Mouse (Mus musculus) thymus, postnatal 14 days (tissue): ENCODE measurements at regions not wholly inside any gene's neighbourhood (a gene's known extent, or its start where the extent isn't known, plus 50 kb on each side); places are given as distances from the start of the nearest gene placed in this dataset.
A peak's percentile ranks its signal among the peaks of the same experiment; 100 is the strongest.

ENCODE experiments used
- DNase-seq: peaks from one replicate; pipeline ENCODE4 v3.0.0; 2021

GRCm38 (mm10) chr4:101340741-101341140 is 75.7 kb upstream of the Jak1 start:
- no peak for DNase-seq

GRCm38 (mm10) chr4:101338211-101338610 is 73.1 kb upstream of the Jak1 start:
- DNase-seq = no peak

GRCm38 (mm10) chr4:101336811-101337210 is 71.7 kb upstream of the Jak1 start:
- DNase-seq = no peak

- DNase-seq = no peak
These were observed 71.3 kb upstream of the Jak1 start for GRCm38 (mm10) chr4:101336371-101336770.

GRCm38 (mm10) chr4:101333868-101334267 is 68.8 kb upstream of the Jak1 start:
- DNase-seq = no peak

- DNase-seq = no peak
These were observed 68.0 kb upstream of the Jak1 start for GRCm38 (mm10) chr4:101333036-101333435.

- no peak for DNase-seq
These were observed 66.1 kb upstream of the Jak1 start for GRCm38 (mm10) chr4:101331231-101331630.

GRCm38 (mm10) chr4:101329060-101329459 is 64.0 kb upstream of the Jak1 start:
- DNase-seq = no peak

- DNase-seq = no peak
These were observed 61.0 kb upstream of the Jak1 start for GRCm38 (mm10) chr4:101326067-101326466.

GRCm38 (mm10) chr4:101321731-101322130 is 56.6 kb upstream of the Jak1 start:
- no peak for DNase-seq

GRCm38 (mm10) chr4:101320587-101320986 is 55.5 kb upstream of the Jak1 start:
- DNase-seq = peak; percentile 83

- DNase-seq = no peak
These were observed 54.7 kb upstream of the Jak1 start for GRCm38 (mm10) chr4:101319681-101320220.

- peak; percentile 18 for DNase-seq
These were observed 53.8 kb upstream of the Jak1 start for GRCm38 (mm10) chr4:101318836-101319235.

- no peak for DNase-seq
These were observed 51.0 kb upstream of the Jak1 start for GRCm38 (mm10) chr4:101316061-101316460.
